Mouse (Mus musculus) hindbrain, embryonic 14.5 days (tissue): ENCODE measurements around the gene Gm266. TPM values are rescaled to one million over a fixed set of nuclear protein-coding genes. Genes with fewer than 3 reads are reported as not detected.

Source experiments
- ATAC-seq: fragments of 200-750 bp; cut with Nextera tagmentation; 2 replicates; pipeline ENCODE4 v1.8.0; 2017; ENCODE audit warnings: moderate number of reproducible peaks, mild to moderate bottlenecking, moderate TSS enrichment, moderate library complexity; ENCODE audit not compliant: low FRiP score
- DNase-seq: peaks from one replicate; pipeline ENCODE4 v3.0.0-alpha.2; 2015; ENCODE audit warnings: low spot score
- H3K27ac ChIP-seq: fragments of 300-500 bp; sonication (generic); 2 replicates; pipeline ENCODE4 v1.5.1; 2014; ENCODE audit warnings: mild to moderate bottlenecking, moderate library complexity
- H3K27me3 ChIP-seq: fragments of 300-500 bp; sonication (generic); 2 replicates; pipeline ENCODE4 v1.6.1; 2014; ENCODE audit warnings: mild to moderate bottlenecking, low read length, mixed read lengths; ENCODE audit not compliant: control insufficient read depth, insufficient read depth
- H3K36me3 ChIP-seq: fragments of 300-500 bp; sonication (generic); replicated peaks from 2 replicates; pipeline ENCODE4 v1.6.1; 2014; ENCODE audit not compliant: control insufficient read depth, insufficient read depth
- H3K4me1 ChIP-seq: fragments of 300-500 bp; sonication (generic); replicated peaks from 2 replicates; pipeline ENCODE4 v1.6.1; 2014; ENCODE audit warnings: antibody characterized with exemption, low read length, mixed read lengths; ENCODE audit not compliant: control insufficient read depth, insufficient read depth
- H3K4me2 ChIP-seq: fragments of 300-500 bp; sonication (generic); replicated peaks from 2 replicates; pipeline ENCODE4 v1.6.1; 2014; ENCODE audit warnings: mild to moderate bottlenecking, moderate library complexity
- H3K4me3 ChIP-seq: fragments of 300-500 bp; sonication (generic); replicated peaks from 2 replicates; pipeline ENCODE4 v1.5.1; 2014; ENCODE audit warnings: mild to moderate bottlenecking, low read length
- H3K9ac ChIP-seq: fragments of 300-500 bp; sonication (generic); 2 replicates; pipeline ENCODE4 v1.6.1; 2014
- H3K9me3 ChIP-seq: fragments of 300-500 bp; sonication (generic); 2 replicates; pipeline ENCODE4 v1.6.1; 2016; ENCODE audit warnings: low read length; ENCODE audit not compliant: control insufficient read depth
- WGBS: fragments of 180-500 bp; shearing (Covaris S2); extraction: QIAGEN DNeasy Blood & Tissue Kit; methylation state at CpG from one replicate; pipeline ENCODE4 v1.1.7; 2014; 5-methylcytosine and 5-hydroxymethylcytosine counted together
- polyA plus RNA-seq: library from polyadenylated mRNA; unstranded; fragments of >200 nt; fragmentation: Nextera tagmentation; extraction: Ambion mirVana; gene quantifications from 2 replicates; pipeline ENCODE4 v1.2.1, GENCODE M21; 2014

Gm266 gene
- polyA plus RNA-seq = 2.6 and 3.8 TPM in 2 replicates

DNA sequence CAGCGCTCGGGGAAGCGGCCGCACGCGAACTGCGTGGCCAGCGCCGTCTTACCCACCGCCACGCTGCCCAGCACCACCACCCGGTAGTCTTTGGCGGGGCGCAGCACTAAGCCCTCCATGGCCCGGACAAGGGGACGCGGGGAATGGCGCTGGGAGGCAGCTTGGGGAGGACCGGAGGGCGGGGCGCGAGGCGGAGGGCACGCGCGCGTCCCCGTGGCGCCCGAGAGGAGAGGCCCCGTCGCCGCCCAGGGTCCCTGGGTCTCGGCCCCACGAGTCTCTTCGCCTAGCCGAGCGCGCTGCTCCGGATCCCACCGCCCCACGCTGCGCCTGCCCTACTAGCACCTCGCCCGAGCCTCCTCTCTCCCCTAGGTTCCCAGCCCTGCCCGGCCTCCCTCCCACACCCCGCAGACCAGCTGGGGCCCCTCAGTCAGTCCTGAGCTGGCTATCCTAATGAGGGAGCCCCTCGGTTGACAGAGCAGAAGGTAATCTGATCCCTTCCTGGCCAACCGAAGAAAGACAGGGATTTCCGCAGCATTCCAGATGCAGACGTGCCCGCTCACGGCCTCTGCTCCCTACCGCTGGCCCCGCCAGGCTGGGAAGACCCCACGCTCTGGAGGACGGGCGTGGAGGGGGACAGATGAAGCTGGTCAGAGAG is at the start of gene Gm266:
Gm266 (minus strand) TSS at position 172 of the 655 bp plus-strand sequence.
- Histone ChIP-seq H3K27ac (no peak within 1 kb of the TSS), H3K4me2 (peak within 1 kb of the TSS; percentile 55), H3K9ac (peak within 1 kb of the TSS; percentile 46; the same call in 1 of the 2 replicates), H3K36me3 (no peaks in the 10 kb centered on the region), H3K27me3 (peaks cover 52% of the 10 kb centered on the region), H3K4me1 (peaks cover 13% of the 10 kb centered on the region), H3K9me3 (no peaks in the 10 kb centered on the region), H3K4me3 (peak within 1 kb of the TSS; percentile 34)
- WGBS = 1% methylated on average over 45 of the region's 58 CpGs
- DNase-seq = no peak
- ATAC-seq = peak; percentile 40; the same call in 1 of the 2 replicates

GRCm38 (mm10) chr12:111535281-111535680 is 49.7 kb upstream of the Gm266 start:
- WGBS = 75% methylated on average over 6 of the region's 6 CpGs
- no peak for DNase-seq

GRCm38 (mm10) chr12:111533096-111533794 is 47.6 kb upstream of the Gm266 start:
- ATAC-seq (no peak), DNase-seq (no peak)
- Histone ChIP-seq H3K9ac (no peak overlapping the region), H3K27me3 (no peaks in the 10 kb centered on the region), H3K36me3 (no peaks in the 10 kb centered on the region), H3K27ac (no peak overlapping the region), H3K4me3 (no peak overlapping the region), H3K4me1 (peaks cover 5% of the 10 kb centered on the region; the same call in 1 of the 2 replicates), H3K4me2 (no peak overlapping the region), H3K9me3 (no peaks in the 10 kb centered on the region)
- WGBS = 71% methylated on average over 11 of the region's 11 CpGs

More at GRCm38 (mm10) chr12:111535281-111535680, 49.7 kb upstream of the Gm266 start:
- no peak overlapping the region for H3K9ac ChIP-seq
- H3K9me3 ChIP-seq = no peaks in the 10 kb centered on the region
- no peak overlapping the region for H3K27ac ChIP-seq
- H3K4me3 ChIP-seq = no peak overlapping the region
- H3K36me3 ChIP-seq = peaks cover 12% of the 10 kb centered on the region
- peaks cover 20% of the 10 kb centered on the region for H3K4me1 ChIP-seq
- no peak overlapping the region for H3K4me2 ChIP-seq
- no peak for ATAC-seq
- H3K27me3 ChIP-seq = no peaks in the 10 kb centered on the region

DNA sequence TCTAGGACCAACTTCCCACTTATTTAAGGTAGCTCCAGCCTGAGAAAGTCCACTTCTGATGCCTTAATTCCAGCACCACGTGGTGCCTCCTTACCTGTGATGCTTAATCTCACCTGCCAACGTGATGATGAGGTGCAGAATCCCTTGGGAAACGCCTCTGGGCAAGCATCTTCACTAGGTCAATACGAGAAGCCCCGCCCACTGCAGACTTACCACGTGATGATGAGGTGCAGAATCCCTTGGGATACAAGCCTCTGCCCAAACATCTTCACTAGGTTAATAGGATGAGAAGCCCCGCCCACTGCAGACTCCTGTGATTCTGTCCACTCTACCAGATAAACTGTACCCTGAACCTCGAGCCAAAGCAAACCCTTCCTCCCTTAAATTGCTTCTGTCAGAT is 43.6 kb upstream of the Gm266 start:
- ATAC-seq = no peak
- 21% methylated on average over 8 of the region's 8 CpGs for WGBS
- no peak for DNase-seq

DNA sequence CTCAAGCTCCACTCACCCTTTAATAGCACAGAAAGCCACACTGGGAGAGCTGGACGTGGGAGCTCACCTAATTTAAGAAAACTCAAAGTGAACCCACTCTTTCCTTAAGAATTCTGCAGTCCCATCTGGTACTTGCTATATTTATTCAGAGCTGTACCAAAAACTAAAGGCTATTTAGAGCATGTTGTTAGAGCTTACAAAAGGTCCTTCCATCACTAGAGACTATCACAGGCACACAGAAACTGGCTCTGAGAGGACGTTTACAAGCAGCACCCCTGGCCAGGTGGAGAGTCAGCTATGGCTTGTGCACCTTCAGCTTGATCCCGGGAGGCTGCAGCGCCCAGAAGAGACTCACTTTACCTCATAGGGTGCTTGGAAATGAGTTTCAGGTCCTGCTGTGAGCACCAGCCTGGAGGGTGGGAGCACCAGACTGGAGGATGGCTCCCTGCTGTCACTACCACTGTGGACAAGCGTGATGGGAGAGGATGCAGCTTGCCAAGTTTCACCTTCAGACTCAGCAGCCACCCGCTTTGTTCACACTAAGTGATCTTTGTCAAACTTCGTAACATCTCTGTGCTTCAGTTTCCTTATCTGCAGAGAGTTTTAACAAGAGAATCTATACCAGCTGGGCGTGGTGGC is 42.1 kb upstream of the Gm266 start:
- no peaks in the 10 kb centered on the region for H3K4me1 ChIP-seq
- H3K36me3 ChIP-seq = no peaks in the 10 kb centered on the region
- no peak for DNase-seq
- no peak overlapping the region for H3K27ac ChIP-seq
- WGBS = 63% methylated on average over 8 of the region's 8 CpGs
- no peaks in the 10 kb centered on the region for H3K9me3 ChIP-seq
- no peaks in the 10 kb centered on the region for H3K27me3 ChIP-seq
- no peak overlapping the region for H3K9ac ChIP-seq
- H3K4me2 ChIP-seq = no peak overlapping the region
- H3K4me3 ChIP-seq = no peak overlapping the region
- ATAC-seq = no peak

More for the DNA sequence above, 43.6 kb upstream of the Gm266 start:
- Histone ChIP-seq H3K4me3 (no peak overlapping the region), H3K9ac (no peak overlapping the region), H3K27me3 (no peaks in the 10 kb centered on the region), H3K4me2 (no peak overlapping the region), H3K9me3 (no peaks in the 10 kb centered on the region), H3K27ac (no peak overlapping the region), H3K4me1 (no peaks in the 10 kb centered on the region), H3K36me3 (no peaks in the 10 kb centered on the region)

GRCm38 (mm10) chr12:111524883-111525282 is 39.3 kb upstream of the Gm266 start:
- no peak overlapping the region for H3K4me3 ChIP-seq
- no peaks in the 10 kb centered on the region for H3K36me3 ChIP-seq
- H3K9ac ChIP-seq = no peak overlapping the region
- H3K4me2 ChIP-seq = no peak overlapping the region
- DNase-seq = no peak
- H3K9me3 ChIP-seq = peaks cover 11% of the 10 kb centered on the region; the same call in 1 of the 2 replicates
- no peaks in the 10 kb centered on the region for H3K4me1 ChIP-seq
- no peaks in the 10 kb centered on the region for H3K27me3 ChIP-seq
- no peak for ATAC-seq
- no peak overlapping the region for H3K27ac ChIP-seq
- 90% methylated on average over 3 of the region's 3 CpGs for WGBS

DNA sequence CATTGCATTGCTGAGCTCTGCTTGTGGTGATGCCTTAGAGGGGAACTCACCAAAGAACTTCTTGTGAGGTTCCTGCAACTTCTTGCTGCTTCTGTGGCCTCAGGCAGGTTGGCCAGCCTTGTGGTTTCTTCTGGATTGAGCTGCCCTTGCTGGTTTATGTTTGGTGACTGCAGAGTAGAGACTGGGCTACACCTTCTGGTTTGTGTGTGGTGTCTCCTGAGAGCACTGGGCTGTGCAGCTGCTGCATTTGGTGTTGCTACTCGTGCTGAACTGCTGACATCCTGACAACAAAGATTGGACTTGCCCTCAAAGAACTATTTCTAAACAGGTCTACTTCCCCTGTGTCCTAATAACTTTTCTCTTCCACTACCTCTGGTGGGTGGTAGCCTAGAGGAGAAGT is 38.8 kb upstream of the Gm266 start:
- Histone ChIP-seq H3K36me3 (no peaks in the 10 kb centered on the region), H3K4me2 (no peak overlapping the region), H3K4me3 (no peak overlapping the region), H3K4me1 (no peaks in the 10 kb centered on the region), H3K27ac (no peak overlapping the region), H3K9ac (no peak overlapping the region), H3K27me3 (no peaks in the 10 kb centered on the region), H3K9me3 (peaks cover 11% of the 10 kb centered on the region; the same call in 1 of the 2 replicates)
- DNase-seq (no peak), ATAC-seq (no peak)
- 65% methylated on average over 1 of the region's 1 CpGs for WGBS

- Histone ChIP-seq H3K36me3 (no peaks in the 10 kb centered on the region), H3K9ac (no peak overlapping the region), H3K27ac (no peak overlapping the region), H3K9me3 (peaks cover 11% of the 10 kb centered on the region; the same call in 1 of the 2 replicates), H3K27me3 (no peaks in the 10 kb centered on the region), H3K4me3 (no peak overlapping the region), H3K4me1 (no peaks in the 10 kb centered on the region), H3K4me2 (no peak overlapping the region)
- 89% methylated on average over 2 of the region's 2 CpGs for WGBS
- no peak for ATAC-seq
- DNase-seq = no peak
These were observed 35.4 kb upstream of the Gm266 start for GRCm38 (mm10) chr12:111520994-111521393.

DNA sequence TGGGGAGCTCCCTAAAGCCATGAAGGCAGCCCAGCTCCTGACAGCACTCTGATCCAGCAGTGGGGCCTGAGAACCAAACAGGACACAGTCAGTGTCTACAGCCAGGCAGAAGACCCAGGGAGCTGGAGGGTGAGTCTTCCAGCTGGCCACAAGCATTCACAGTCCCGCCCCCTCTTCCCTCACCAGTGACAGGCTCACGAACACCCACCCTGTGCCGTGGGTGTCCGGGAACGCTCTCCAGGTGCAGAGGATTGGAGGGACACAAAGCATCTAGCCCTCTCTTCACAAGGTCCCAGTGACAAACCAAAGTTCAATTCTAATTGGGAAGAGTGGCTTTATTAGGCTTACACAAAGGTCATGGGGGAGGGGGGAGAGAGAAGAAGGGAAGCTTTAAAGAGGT is 34.2 kb upstream of the Gm266 start:
- no peak for ATAC-seq
- Histone ChIP-seq H3K9me3 (peaks cover 11% of the 10 kb centered on the region; the same call in 1 of the 2 replicates), H3K36me3 (no peaks in the 10 kb centered on the region), H3K4me3 (no peak overlapping the region), H3K27me3 (no peaks in the 10 kb centered on the region), H3K27ac (no peak overlapping the region), H3K4me1 (no peaks in the 10 kb centered on the region), H3K9ac (no peak overlapping the region), H3K4me2 (no peak overlapping the region)
- WGBS = 77% methylated on average over 5 of the region's 5 CpGs
- no peak for DNase-seq
